Mouse (Mus musculus) midbrain, embryonic 16.5 days (tissue): ENCODE measurements around the gene Gm37240. TPM values are rescaled to one million over a fixed set of nuclear protein-coding genes. Genes with fewer than 3 reads are reported as not detected.
A peak's percentile ranks its signal among the peaks of the same experiment; 100 is the strongest.
"Not testable (repeated sequence)": the region's sequence is repeated elsewhere in the genome, so short reads cannot be mapped to it uniquely, and the experiment has no call there.

Experiments used
- ATAC-seq: fragments of 200-750 bp; cut with Nextera tagmentation; 2 replicates; pipeline ENCODE4 v1.8.0; 2017; ENCODE audit warnings: moderate TSS enrichment
- H3K27ac ChIP-seq: fragments of 300-500 bp; sonication (generic); 2 replicates; pipeline ENCODE4 v1.5.1; 2014; ENCODE audit warnings: mild to moderate bottlenecking, low read length, mixed read lengths
- H3K27me3 ChIP-seq: fragments of 300-500 bp; sonication (generic); 2 replicates; pipeline ENCODE4 v1.6.1; 2014; ENCODE audit warnings: low read depth, low read length, mixed read lengths; ENCODE audit not compliant: control insufficient read depth, insufficient read depth
- H3K36me3 ChIP-seq: fragments of 300-500 bp; sonication (generic); 2 replicates; pipeline ENCODE4 v1.6.1; 2014; ENCODE audit warnings: mild to moderate bottlenecking, low read length, moderate library complexity, mixed read lengths; ENCODE audit not compliant: control insufficient read depth, insufficient read depth
- H3K4me1 ChIP-seq: fragments of 300-500 bp; sonication (generic); 2 replicates; pipeline ENCODE4 v1.6.1; 2014; ENCODE audit warnings: mild to moderate bottlenecking, low read length, mixed read lengths; ENCODE audit not compliant: control insufficient read depth, insufficient read depth
- H3K4me2 ChIP-seq: fragments of 300-500 bp; sonication (generic); 2 replicates; pipeline ENCODE4 v1.6.1; 2014; ENCODE audit warnings: mild to moderate bottlenecking, low read length, mixed read lengths
- H3K4me3 ChIP-seq: fragments of 300-500 bp; sonication (generic); 2 replicates; pipeline ENCODE4 v1.5.1; 2014; ENCODE audit warnings: low read depth, mild to moderate bottlenecking, low read length, moderate library complexity, mixed read lengths
- H3K9ac ChIP-seq: fragments of 300-500 bp; sonication (generic); 2 replicates; pipeline ENCODE4 v1.6.1; 2014; ENCODE audit warnings: low read depth, low read length, mixed read lengths
- H3K9me3 ChIP-seq: fragments of 300-500 bp; sonication (generic); replicated peaks from 2 replicates; pipeline ENCODE4 v1.6.1; 2014; ENCODE audit warnings: mild to moderate bottlenecking, low read length, mixed read lengths; ENCODE audit not compliant: control insufficient read depth, poor library complexity, severe bottlenecking
- WGBS: fragments of 180-500 bp; shearing (Covaris S2); extraction: QIAGEN DNeasy Blood & Tissue Kit; methylation state at CpG from one replicate; pipeline ENCODE4 v1.1.7; 2014; 5-methylcytosine and 5-hydroxymethylcytosine counted together
- polyA plus RNA-seq: library from polyadenylated mRNA; unstranded; fragments of >200 nt; fragmentation: Nextera tagmentation; extraction: Ambion mirVana; gene quantifications from 2 replicates; pipeline ENCODE4 v1.2.1, GENCODE M21; 2015

Gm37240 gene
- polyA plus RNA-seq, 1 experiment from 2014 or later = 0.26 TPM

DNA sequence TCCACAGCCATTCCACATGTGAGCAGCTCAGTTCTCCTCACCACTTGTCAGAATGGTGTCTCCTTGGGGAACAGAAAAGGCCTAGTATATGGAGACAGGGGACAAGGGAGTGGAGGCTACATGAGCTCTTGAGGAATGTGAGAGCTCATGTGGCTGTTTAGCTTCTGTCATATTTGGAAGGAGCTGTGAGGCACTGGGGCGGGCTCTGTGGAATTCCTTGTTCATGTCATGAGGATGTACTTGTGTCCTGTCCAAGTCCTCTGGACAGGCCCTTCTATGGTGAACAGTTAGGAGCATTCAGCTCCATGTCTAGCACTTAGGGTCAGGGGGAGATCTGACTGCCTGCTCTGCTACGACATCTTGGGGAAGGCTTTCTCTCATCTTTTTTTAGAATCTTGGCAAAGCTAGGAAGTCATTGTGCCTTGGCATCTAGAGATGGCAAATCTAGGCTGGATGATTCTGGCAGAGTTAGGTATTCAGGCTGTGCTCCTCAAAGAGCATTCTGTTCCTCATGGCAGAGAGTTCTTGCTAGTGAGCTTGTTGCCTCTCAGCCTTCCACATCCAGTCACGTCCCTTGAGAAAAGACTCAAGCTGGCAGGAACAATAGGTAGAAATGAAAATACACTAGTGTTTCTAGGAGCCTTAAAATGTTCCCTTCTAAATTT is 297.1 kb downstream of the Gm37240 start:
- Histone ChIP-seq H3K36me3 (no peaks in the 10 kb centered on the region), H3K9ac (no peak overlapping the region), H3K27me3 (no peaks in the 10 kb centered on the region), H3K9me3 (no peaks in the 10 kb centered on the region), H3K4me2 (no peak overlapping the region), H3K27ac (no peak overlapping the region), H3K4me1 (no peaks in the 10 kb centered on the region), H3K4me3 (no peak overlapping the region)
- ATAC-seq = no peak
- 90% methylated on average over 3 of the region's 3 CpGs for WGBS

DNA sequence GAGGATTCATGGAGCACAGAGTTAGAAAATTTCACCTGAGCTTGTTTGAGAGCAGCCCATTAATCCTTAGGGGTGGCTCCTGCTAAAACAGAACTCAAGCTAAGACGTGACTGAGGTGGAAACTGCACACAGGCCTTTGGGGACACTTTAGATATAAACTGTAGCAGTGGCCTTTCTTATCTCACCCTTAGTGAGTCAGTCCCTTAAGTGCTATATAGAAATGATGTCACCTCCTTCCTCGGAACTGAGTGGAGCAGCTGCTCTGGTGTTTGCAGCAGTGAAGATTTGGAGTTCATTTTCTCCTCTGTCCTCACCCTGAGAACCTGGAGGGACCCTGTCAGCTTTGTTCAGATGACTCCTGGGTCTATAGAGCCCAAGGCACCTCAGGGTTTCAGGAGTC is 298.6 kb downstream of the Gm37240 start:
- Histone ChIP-seq H3K9me3 (no peaks in the 10 kb centered on the region), H3K27me3 (no peaks in the 10 kb centered on the region), H3K36me3 (no peaks in the 10 kb centered on the region), H3K4me1 (no peaks in the 10 kb centered on the region), H3K4me3 (no peak overlapping the region), H3K27ac (no peak overlapping the region), H3K9ac (no peak overlapping the region), H3K4me2 (no peak overlapping the region)
- 74% methylated on average over 2 of the region's 2 CpGs for WGBS
- no peak for ATAC-seq

DNA sequence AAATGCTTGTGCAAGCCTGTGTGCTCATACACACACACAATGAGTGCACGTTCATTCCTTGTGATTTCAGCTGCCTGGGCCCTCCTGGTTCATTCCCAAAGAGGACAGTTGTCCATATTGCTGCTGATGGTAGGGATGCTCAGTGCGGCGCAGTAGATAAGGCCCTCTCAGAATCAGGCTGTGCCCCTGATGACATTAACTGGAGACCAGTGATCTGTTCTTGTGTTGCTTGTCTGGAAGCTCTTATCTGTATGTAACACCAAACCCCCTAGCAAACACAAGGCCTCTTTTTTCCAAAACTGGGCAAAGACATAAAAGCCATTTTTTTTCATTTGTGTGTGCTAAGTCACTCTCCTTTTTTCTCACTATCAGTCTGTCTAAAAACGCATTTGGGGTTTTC is 302.4 kb downstream of the Gm37240 start:
- no peak for ATAC-seq
- Histone ChIP-seq H3K4me2 (no peak overlapping the region), H3K27ac (no peak overlapping the region), H3K4me1 (no peaks in the 10 kb centered on the region), H3K27me3 (no peaks in the 10 kb centered on the region), H3K36me3 (no peaks in the 10 kb centered on the region), H3K9ac (no peak overlapping the region), H3K4me3 (no peak overlapping the region), H3K9me3 (no peaks in the 10 kb centered on the region)
- WGBS = 89% methylated on average over 4 of the region's 4 CpGs

DNA sequence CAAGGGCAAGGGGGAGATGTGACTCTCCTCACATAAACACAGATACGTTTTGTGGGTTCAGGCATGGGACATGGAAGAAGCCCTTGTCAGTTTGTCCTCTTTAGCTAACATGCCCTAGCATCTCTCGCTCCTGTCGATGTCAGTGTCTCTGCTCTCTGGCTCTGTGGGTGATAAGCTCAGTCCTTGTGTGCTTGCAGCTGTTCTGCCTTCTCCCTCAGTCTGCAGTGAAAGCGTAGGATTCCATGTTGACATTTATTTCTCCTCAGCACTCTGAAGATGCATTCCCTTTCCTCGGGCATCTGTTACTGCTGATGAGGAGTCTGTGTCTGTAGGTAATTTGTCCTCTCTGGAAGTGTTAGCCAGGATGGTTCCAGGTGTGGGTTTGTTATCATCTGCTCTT is 304.1 kb downstream of the Gm37240 start:
- 88% methylated on average over 5 of the region's 5 CpGs for WGBS
- no peaks in the 10 kb centered on the region for H3K4me1 ChIP-seq
- no peak for ATAC-seq

DNA sequence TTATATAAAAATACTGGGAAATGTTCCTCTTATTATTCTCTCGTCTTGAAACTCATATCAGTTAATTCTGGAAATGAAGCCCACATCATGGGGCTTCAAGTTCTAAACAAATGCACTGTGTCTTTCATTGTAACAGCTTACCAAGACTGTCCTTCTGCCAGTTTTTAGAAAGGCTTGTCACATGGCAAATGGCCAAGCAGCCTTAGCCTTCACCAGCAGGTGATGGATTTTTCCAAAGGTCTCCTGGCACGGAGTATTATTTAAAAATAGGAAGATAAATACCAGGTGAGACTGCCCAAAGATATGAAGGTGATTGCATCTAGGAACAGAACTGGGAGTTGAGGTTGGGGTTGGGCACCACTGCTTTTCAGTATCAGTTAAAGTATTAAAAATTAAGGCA is 304.6 kb downstream of the Gm37240 start:
- Histone ChIP-seq H3K9ac (no peak overlapping the region), H3K36me3 (no peaks in the 10 kb centered on the region), H3K27ac (no peak overlapping the region), H3K4me1 (no peaks in the 10 kb centered on the region), H3K9me3 (no peaks in the 10 kb centered on the region), H3K4me2 (no peak overlapping the region), H3K27me3 (no peaks in the 10 kb centered on the region), H3K4me3 (no peak overlapping the region)
- ATAC-seq = no peak
- WGBS = 86% methylated on average over 2 of the region's 2 CpGs

More for the DNA sequence above, 304.1 kb downstream of the Gm37240 start:
- Histone ChIP-seq H3K27ac (no peak overlapping the region), H3K9ac (no peak overlapping the region), H3K36me3 (no peaks in the 10 kb centered on the region), H3K27me3 (no peaks in the 10 kb centered on the region), H3K4me3 (no peak overlapping the region), H3K4me2 (no peak overlapping the region), H3K9me3 (no peaks in the 10 kb centered on the region)

DNA sequence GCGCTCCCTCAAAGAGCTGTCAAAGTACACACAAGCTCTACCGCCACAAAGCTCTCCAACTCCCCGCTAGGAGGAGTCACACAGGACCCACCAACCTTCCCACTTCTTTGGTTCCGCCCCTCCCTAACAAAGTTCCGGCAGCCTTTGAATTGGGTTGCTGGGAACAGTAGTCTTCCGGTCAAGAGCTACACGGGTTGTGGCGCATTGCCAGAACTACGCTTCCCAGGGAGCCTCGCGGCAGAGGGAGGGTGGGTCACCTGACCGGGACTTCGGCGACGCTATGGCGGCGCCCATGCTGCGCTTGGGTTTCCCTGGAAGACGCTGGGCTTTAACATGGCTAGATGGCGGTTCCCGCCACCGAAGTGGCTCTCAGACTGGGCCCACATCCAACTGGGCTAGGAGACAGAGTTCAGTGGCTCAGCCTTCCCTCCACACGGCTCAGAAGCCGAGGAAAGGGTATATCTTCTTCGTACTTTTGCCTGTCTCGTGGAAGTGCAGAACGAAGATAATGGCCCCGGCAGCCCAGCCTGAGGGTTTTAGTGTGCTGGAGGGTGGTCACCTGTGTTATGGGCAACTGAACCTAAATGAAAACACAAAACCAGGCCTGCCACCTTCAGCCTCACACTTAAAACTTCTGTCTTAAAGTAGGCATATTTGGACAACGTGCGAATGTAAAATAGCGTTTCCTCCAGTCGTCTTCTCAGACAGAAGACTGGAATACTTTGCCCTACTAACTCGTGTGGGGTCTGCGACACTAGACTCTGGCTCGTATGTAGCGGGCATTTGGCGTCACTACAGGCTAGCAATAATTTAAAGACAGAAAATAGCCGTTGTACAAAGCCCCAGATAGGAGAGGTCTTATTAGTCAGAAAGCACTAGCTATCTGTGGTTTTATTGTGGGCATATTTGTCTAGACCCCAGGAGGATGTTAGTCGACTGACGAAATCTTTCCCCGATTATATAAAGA is 313.2 kb downstream of the Gm37240 start, which contains the start of gene Gatb:
TSS of gene Gatb (plus strand) at position 256 of the 967 bp plus-strand sequence.
- peak; percentile 99 for ATAC-seq
- WGBS = 3% methylated on average over 41 of the region's 41 CpGs
- H3K4me1 ChIP-seq = peaks cover 2% of the 10 kb centered on the region; the same call in 1 of the 2 replicates
- H3K9me3 ChIP-seq = no peaks in the 10 kb centered on the region
- no peaks in the 10 kb centered on the region for H3K36me3 ChIP-seq
- H3K4me3 ChIP-seq = peak within 1 kb of the TSS; percentile 84
- no peaks in the 10 kb centered on the region for H3K27me3 ChIP-seq
- H3K9ac ChIP-seq = peak within 1 kb of the TSS; percentile 84
- peak within 1 kb of the TSS; percentile 63 for H3K4me2 ChIP-seq
- peak within 1 kb of the TSS; percentile 93 for H3K27ac ChIP-seq

DNA sequence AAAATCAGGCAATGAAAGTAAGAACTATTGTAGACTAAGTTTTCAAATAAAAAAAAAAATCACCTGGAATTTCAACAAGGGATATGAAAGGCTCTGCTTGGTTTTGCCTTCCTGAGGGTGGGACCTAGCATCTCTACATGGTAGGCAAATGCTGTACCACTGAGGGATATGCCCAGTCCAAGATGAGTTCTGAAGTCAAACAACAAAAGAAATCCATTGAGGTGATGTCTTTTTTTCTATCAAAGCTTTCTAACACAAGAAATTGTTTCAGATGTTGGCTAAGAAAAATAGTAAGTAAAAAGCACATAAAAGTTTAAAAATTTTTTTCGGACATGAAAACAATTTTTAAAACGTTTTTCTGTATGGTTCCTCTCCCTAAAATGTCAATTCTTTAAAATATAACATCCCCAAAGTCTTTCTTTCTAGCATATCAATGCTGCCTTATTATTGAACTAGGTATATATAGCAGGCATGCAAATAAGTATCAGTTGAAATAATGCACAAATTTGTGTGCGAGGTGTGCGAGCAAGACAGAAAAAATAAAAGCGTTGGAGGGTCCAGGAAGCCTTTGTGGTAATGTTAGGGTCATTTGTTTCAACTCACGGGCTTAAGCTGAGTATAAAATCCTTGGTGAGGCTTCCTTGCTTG is 314.0 kb downstream of the Gm37240 start:
- H3K4me3 ChIP-seq = peak overlapping the region; percentile 84
- no peaks in the 10 kb centered on the region for H3K27me3 ChIP-seq
- 20% methylated on average over 6 of the region's 6 CpGs for WGBS
- no peak for ATAC-seq
- no peaks in the 10 kb centered on the region for H3K36me3 ChIP-seq
- no peaks in the 10 kb centered on the region for H3K9me3 ChIP-seq
- H3K4me1 ChIP-seq = peaks cover 2% of the 10 kb centered on the region; the same call in 1 of the 2 replicates
- H3K27ac ChIP-seq = peak overlapping the region; percentile 53; the same call in 1 of the 2 replicates
- peak overlapping the region; percentile 58 for H3K4me2 ChIP-seq
- 0 out of 2 replicates have a peak overlapping the region, but pooled peaks have one; percentile 46 for H3K9ac ChIP-seq

DNA sequence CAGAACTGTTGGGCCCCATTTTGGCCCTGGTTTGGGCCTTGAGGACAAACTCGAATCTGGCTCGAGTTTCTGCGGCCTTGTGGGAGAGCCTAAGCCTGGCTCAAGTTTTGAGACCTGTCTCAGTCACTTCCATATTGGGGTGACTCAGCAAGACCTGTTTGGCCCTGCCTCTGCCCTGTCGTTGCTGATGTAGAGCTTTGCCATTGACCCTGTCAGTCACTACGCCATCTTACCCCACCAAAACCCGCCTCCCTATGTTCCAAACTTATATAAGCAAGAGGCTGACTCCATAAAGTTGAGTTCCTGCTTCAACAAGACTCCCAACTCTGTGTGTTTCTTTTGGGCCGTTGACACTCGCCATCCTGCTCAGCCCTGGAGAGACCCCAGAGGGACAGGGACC is 314.8 kb downstream of the Gm37240 start:
- not testable (repeated sequence) for ATAC-seq, H3K27ac ChIP-seq, H3K4me3 ChIP-seq

More for the DNA sequence above, 314.8 kb downstream of the Gm37240 start:
- not testable (repeated sequence) for H3K4me1 ChIP-seq, H3K27me3 ChIP-seq, H3K36me3 ChIP-seq, H3K9me3 ChIP-seq, H3K4me2 ChIP-seq, H3K9ac ChIP-seq
- WGBS = 90% methylated on average over 8 of the region's 8 CpGs
